Mouse (Mus musculus) megakaryocyte, embryonic 14.5 days (primary cell): Measurements from ENCODE around the gene Gcn1l1.

Experiments used
- FLI1 ChIP-seq: IDR thresholded peaks from 2 replicates; pipeline ENCODE4 v1.6.1; 2012; ENCODE audit warnings: low read length, inconsistent platforms, mixed read lengths
- GATA1 ChIP-seq: IDR thresholded peaks from 3 replicates; pipeline ENCODE4 v1.6.1; 2012; ENCODE audit warnings: mixed read lengths, low read length, inconsistent platforms, borderline replicate concordance

- no peak for TF ChIP-seq GATA1
- no peak for TF ChIP-seq FLI1
Measured at GRCm38 (mm10) chr5:115538017-115538692, 26.9 kb upstream of the Gcn1l1 start.
